Mouse (Mus musculus) neural tube, embryonic 15.5 days (tissue): Measurements from ENCODE around the gene Gm49355. TPM values are rescaled to one million over a fixed set of nuclear protein-coding genes. Genes with fewer than 3 reads are reported as not detected.

ENCODE experiments used
- polyA plus RNA-seq: library from polyadenylated mRNA; unstranded; fragments of >200 nt; fragmentation: Nextera tagmentation; extraction: Ambion mirVana; gene quantifications from 2 replicates; pipeline ENCODE4 v1.2.1, GENCODE M21; 2015

Gene Gm49355
- polyA plus RNA-seq, 1 experiment from 2014 or later, result 0.08 TPM

Other genes starting within 250 kb of the Gm49355 start
- gene 3830406C13Rik, start 197 bp downstream of the Gm49355 start, polyA plus RNA-seq, result 36.9 and 37.7 TPM in 2 replicates
- gene Fezf2, start 64.2 kb downstream of the Gm49355 start, polyA plus RNA-seq, result 1.0 TPM in 1 of 2 replicates, not detected in the other